Mouse (Mus musculus) intestine, embryonic 15.5 days (tissue): ENCODE results near the gene Krtap26-1. TPM values are rescaled to one million over a fixed set of nuclear protein-coding genes. Genes with fewer than 3 reads are reported as not detected.

Experiments
- ATAC-seq: fragments of 200-750 bp; cut with Nextera tagmentation; 2 replicates; pipeline ENCODE4 v1.8.0; 2017; ENCODE audit warnings: moderate TSS enrichment, moderate library complexity
- H3K27ac ChIP-seq: fragments of 300-500 bp; sonication (generic); 2 replicates; pipeline ENCODE4 v1.5.1; 2015; ENCODE audit warnings: mild to moderate bottlenecking, inconsistent platforms
- H3K27me3 ChIP-seq: fragments of 300-500 bp; sonication (generic); replicated peaks from 2 replicates; pipeline ENCODE4 v1.6.1; 2015; ENCODE audit warnings: inconsistent platforms
- H3K36me3 ChIP-seq: fragments of 300-500 bp; sonication (generic); 2 replicates; pipeline ENCODE4 v1.6.1; 2015; ENCODE audit warnings: inconsistent platforms
- H3K4me1 ChIP-seq: fragments of 300-500 bp; sonication (generic); replicated peaks from 2 replicates; pipeline ENCODE4 v1.6.1; 2015; ENCODE audit warnings: inconsistent platforms
- H3K4me2 ChIP-seq: fragments of 300-500 bp; sonication (generic); replicated peaks from 2 replicates; pipeline ENCODE4 v1.6.1; 2015; ENCODE audit warnings: mild to moderate bottlenecking, inconsistent platforms
- H3K4me3 ChIP-seq: fragments of 300-500 bp; sonication (generic); replicated peaks from 2 replicates; pipeline ENCODE4 v1.5.1; 2015; ENCODE audit warnings: inconsistent platforms
- H3K9ac ChIP-seq: fragments of 300-500 bp; sonication (generic); 2 replicates; pipeline ENCODE4 v1.6.1; 2015; ENCODE audit warnings: inconsistent platforms
- H3K9me3 ChIP-seq: fragments of 300-500 bp; sonication (generic); 2 replicates; pipeline ENCODE4 v1.6.1; 2016; ENCODE audit warnings: inconsistent platforms
- WGBS: fragments of 180-500 bp; shearing (Covaris S2); methylation state at CpG from one replicate; pipeline ENCODE4 v1.1.7; 2015; 5-methylcytosine and 5-hydroxymethylcytosine counted together
- polyA plus RNA-seq: library from polyadenylated mRNA; unstranded; fragments of >200 nt; fragmentation: Nextera tagmentation; extraction: Ambion mirVana; gene quantifications from 2 replicates; pipeline ENCODE4 v1.2.1, GENCODE M21; 2015

Krtap26-1 gene
- not detected in 2 replicates for polyA plus RNA-seq

DNA sequence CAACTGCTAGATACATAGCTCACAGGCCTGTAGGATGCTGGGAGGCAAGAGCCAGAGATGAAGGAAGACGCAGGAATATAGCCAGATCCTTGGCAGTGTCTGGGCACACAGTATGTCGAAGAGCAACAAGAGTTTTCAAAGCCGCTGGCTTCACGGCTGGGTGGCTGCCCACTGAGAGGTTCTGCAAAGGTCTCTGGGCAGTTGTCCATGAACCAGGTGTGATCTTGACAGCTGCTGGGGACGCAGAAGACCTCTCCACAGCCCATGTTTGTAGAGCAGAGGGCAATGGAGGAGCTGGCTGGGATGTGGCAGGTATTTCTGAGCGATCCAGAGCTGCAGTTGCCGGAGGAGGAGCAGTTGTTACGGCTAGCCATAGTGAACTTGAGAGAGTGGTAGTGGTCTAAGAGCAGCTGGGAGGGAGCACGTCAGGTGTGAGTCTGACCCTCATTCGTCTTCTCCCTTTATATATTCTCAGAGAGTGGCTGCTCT is at the start of gene Krtap26-1:
Krtap26-1 (minus strand) TSS at position 439 of the 489 bp plus-strand sequence.
- Histone ChIP-seq H3K27ac (peak within 1 kb of the TSS; percentile 62), H3K9me3 (no peaks in the 10 kb centered on the region), H3K36me3 (no peaks in the 10 kb centered on the region), H3K27me3 (no peaks in the 10 kb centered on the region), H3K9ac (no peak within 1 kb of the TSS), H3K4me2 (0 out of 2 replicates have a peak within 1 kb of the TSS, but pooled peaks have one; percentile 1), H3K4me1 (no peaks in the 10 kb centered on the region), H3K4me3 (no peak within 1 kb of the TSS)
- 80% methylated on average over 10 of the region's 10 CpGs for WGBS
- no peak for ATAC-seq

DNA sequence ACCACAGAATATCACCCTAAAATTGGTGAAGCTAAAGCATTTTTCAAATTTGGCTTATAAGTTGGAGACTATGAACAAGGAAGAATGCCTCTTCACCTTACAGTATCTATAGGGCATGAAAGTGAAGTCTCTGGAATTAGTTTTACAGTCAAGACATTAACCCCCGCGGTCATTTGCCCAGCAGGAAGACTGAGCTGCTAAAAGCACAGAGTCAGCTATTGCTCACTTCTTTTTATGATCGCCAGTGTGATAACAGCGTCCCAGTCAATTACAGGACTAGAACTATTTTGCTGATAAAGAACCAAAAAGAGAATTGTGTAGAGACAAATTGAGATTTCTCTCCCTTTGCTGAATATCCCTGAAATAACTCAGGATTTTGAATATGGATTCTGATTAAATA is 48.7 kb upstream of the Krtap26-1 start:
- no peak overlapping the region for H3K4me2 ChIP-seq
- no peaks in the 10 kb centered on the region for H3K4me1 ChIP-seq
- H3K9me3 ChIP-seq, result no peaks in the 10 kb centered on the region
- no peaks in the 10 kb centered on the region for H3K36me3 ChIP-seq
- 73% methylated on average over 4 of the region's 4 CpGs for WGBS
- H3K27ac ChIP-seq, result no peak overlapping the region
- H3K9ac ChIP-seq, result no peak overlapping the region
- H3K4me3 ChIP-seq, result no peak overlapping the region
- 0 out of 2 replicates have a peak, but pooled peaks have one; percentile 58 for ATAC-seq
- H3K27me3 ChIP-seq, result no peaks in the 10 kb centered on the region

DNA sequence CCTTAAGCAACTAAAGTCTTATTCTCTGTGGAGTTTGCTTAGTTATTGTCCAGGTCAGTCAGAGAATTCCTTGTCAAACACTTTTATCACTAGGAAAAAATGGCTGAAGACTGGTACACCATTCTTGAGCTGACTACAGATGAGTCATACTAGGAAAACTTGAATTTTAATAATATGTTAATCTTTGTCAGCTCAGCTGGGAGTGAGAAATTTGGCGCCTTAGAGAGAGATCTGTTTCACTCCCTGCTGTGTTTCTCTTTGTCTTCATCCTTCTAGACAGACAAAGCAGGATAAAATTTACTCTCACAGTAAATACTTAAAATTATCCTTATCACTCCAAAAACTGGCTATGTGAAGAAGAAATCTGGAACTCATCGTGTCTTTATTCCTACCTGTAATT is 33.7 kb upstream of the Krtap26-1 start:
- Histone ChIP-seq H3K36me3 (no peaks in the 10 kb centered on the region), H3K4me1 (no peaks in the 10 kb centered on the region), H3K27ac (no peak overlapping the region), H3K4me3 (no peak overlapping the region), H3K9ac (no peak overlapping the region), H3K9me3 (no peaks in the 10 kb centered on the region), H3K27me3 (no peaks in the 10 kb centered on the region), H3K4me2 (no peak overlapping the region)
- ATAC-seq, result no peak
- 66% methylated on average over 2 of the region's 2 CpGs for WGBS

DNA sequence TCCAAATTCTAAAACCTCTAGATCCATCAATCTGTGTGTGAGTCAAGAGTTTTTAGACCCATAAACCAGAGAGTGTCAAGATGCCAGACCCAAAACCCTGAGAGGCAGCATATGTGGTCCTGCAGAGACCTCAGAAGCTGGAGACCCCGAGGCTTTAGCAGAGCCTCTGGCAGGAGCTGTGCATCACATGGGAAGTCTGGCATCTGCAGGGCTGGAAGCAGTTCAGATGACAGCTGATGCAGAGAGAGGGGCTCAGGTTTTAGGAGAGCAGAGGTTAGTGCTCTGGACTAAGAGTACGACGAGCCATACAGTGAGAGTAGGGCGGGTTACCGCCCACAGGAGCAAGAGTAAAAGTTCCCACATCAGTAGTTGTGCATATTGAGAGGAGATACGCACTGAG is 31.5 kb upstream of the Krtap26-1 start:
- Histone ChIP-seq H3K27me3 (no peaks in the 10 kb centered on the region), H3K27ac (no peak overlapping the region), H3K9ac (no peak overlapping the region), H3K9me3 (no peaks in the 10 kb centered on the region), H3K4me1 (no peaks in the 10 kb centered on the region), H3K4me3 (no peak overlapping the region), H3K4me2 (no peak overlapping the region), H3K36me3 (no peaks in the 10 kb centered on the region)
- WGBS, result 75% methylated on average over 6 of the region's 6 CpGs
- no peak for ATAC-seq

DNA sequence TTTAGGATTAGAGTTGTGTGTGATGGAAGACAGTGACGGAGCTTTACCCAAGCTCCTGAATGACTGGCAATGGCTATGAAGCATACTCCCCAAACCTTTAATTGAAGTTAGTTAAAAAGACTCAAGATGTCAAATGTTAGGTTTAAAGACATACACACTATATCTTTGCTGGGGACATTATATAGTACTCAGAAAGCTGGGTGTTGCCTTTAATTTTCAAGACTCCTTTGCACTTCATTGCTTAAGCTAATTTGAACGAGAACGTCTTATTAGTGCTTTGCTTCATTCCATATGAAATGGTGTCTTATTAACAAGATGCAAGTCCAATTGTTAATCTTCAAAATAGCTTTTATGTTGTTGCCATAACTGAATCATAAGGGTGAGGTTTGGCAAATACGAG is 24.0 kb upstream of the Krtap26-1 start, which contains the start of gene Krtap27-1:
Krtap27-1 (minus strand) TSS at position 101 of the 400 bp plus-strand sequence.
- no peak for ATAC-seq
- 94% methylated on average over 4 of the region's 4 CpGs for WGBS

DNA sequence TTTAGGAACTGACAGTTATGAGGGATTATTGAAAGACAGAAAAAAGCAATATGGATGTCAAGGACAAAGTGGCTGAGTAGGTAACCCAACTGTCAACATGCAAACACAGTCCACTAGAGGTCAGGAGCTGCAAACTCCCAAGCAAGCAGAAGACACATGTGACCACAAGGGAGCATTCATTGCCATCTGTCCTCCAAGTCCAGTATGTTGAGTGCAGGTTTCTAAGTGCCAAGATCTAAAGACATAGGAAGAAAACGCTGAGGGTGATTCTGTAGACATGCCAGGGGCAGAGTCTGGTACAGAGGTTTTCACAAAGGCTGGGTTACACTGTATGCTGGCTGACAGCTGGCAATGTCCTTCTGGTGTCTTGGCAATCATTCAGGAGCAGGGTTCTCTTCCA is 9.8 kb upstream of the Krtap26-1 start:
- peak; percentile 66; the same call in 1 of the 2 replicates for ATAC-seq
- no peak overlapping the region for H3K27ac ChIP-seq
- H3K9ac ChIP-seq, result no peak overlapping the region
- H3K4me3 ChIP-seq, result no peak overlapping the region
- H3K9me3 ChIP-seq, result no peaks in the 10 kb centered on the region
- no peaks in the 10 kb centered on the region for H3K36me3 ChIP-seq
- WGBS, result 48% methylated on average over 1 of the region's 1 CpGs
- H3K4me1 ChIP-seq, result no peaks in the 10 kb centered on the region
- no peak overlapping the region for H3K4me2 ChIP-seq
- H3K27me3 ChIP-seq, result no peaks in the 10 kb centered on the region

More for the DNA sequence above, 24.0 kb upstream of the Krtap26-1 start, which contains the start of gene Krtap27-1:
- Histone ChIP-seq H3K9ac (no peak within 1 kb of the TSS), H3K27ac (no peak within 1 kb of the TSS), H3K4me3 (no peak within 1 kb of the TSS), H3K9me3 (no peaks in the 10 kb centered on the region), H3K4me2 (no peak within 1 kb of the TSS), H3K27me3 (no peaks in the 10 kb centered on the region), H3K36me3 (no peaks in the 10 kb centered on the region), H3K4me1 (no peaks in the 10 kb centered on the region)

DNA sequence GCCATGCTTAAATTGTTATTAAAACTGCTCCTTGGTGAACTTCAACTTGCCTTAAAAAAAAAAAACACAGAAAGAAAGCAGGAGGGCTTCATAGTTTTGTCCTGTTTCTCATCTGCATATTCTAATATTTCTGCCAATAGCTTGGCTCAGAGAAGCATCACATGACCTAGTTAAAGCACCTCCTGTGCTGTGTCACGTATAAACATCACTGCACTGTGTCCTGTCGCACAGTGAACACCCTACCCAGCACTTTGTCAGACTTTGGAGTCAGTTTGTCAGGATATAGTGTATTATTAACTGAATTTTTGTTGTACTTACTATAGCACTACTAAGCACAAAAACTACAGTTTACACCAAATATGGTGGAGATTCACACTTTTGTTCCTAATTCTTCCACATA is 4.4 kb upstream of the Krtap26-1 start:
- no peak for ATAC-seq
- 57% methylated on average over 2 of the region's 2 CpGs for WGBS
- H3K27me3 ChIP-seq, result no peaks in the 10 kb centered on the region

DNA sequence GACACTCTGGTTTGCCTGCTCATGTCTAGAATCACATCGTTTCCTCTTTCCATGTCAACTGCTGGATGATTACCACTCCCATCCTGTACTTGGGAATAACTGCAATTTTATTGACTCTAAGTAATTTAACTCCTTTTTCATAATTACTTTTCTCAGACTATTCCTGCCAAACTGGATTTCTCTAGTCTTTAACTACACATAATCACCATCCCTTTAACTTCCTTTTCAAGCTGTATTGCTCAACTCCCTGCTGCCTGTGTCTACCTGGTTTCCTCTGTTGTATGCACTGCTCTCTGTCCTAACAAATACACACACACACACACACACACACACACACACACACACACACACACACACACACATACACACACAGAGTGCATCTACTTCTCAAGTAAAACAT is 3.5 kb upstream of the Krtap26-1 start:
- H3K9me3 ChIP-seq, result no peaks in the 10 kb centered on the region
- WGBS, result 57% methylated on average over 1 of the region's 1 CpGs
- H3K4me2 ChIP-seq, result no peak overlapping the region
- H3K4me1 ChIP-seq, result no peaks in the 10 kb centered on the region
- H3K9ac ChIP-seq, result no peak overlapping the region
- ATAC-seq, result peak; percentile 80
- H3K27me3 ChIP-seq, result no peaks in the 10 kb centered on the region
- H3K4me3 ChIP-seq, result no peak overlapping the region
- no peak overlapping the region for H3K27ac ChIP-seq
- H3K36me3 ChIP-seq, result no peaks in the 10 kb centered on the region

More for the DNA sequence above, 4.4 kb upstream of the Krtap26-1 start:
- Histone ChIP-seq H3K4me3 (no peak overlapping the region), H3K9ac (no peak overlapping the region), H3K4me1 (no peaks in the 10 kb centered on the region), H3K4me2 (no peak overlapping the region), H3K9me3 (no peaks in the 10 kb centered on the region), H3K27ac (no peak overlapping the region), H3K36me3 (no peaks in the 10 kb centered on the region)

DNA sequence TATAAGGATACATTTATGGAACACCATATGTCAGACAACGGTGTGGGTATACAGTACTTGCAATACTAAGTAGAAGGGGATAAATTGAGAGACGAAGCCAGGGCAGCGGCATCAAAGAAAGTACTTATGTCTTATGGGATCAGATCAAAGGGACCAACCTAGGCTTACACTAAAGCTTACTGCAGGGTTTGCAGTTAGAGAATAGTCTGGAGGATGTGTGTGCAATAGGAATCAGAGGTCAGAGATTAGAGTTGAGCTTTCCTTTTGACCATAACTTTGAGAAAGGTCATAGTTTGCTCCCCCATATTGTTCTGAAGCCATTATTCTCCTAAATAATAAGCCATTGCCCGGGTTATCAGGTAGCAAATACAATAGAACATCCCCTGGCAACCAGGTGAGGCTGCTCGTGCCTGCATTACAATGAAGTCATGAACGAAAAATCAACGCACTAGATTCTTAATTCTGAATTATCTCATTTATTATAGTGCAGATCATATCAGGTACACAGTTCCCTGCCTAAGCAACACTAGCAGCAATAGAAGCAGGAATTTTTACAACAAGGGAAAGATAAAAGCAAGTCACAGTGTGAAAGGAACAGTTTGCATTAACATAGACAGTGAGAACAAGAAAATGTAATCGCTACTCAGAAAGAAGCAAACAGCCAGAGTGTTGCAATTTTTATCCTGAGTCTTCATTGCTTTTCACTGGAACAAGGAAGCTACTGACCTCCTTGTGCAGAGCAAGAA is 1.1 kb downstream of the Krtap26-1 start:
- Histone ChIP-seq H3K27ac (peak overlapping the region; percentile 62; the same call in 1 of the 2 replicates), H3K36me3 (no peaks in the 10 kb centered on the region)

DNA sequence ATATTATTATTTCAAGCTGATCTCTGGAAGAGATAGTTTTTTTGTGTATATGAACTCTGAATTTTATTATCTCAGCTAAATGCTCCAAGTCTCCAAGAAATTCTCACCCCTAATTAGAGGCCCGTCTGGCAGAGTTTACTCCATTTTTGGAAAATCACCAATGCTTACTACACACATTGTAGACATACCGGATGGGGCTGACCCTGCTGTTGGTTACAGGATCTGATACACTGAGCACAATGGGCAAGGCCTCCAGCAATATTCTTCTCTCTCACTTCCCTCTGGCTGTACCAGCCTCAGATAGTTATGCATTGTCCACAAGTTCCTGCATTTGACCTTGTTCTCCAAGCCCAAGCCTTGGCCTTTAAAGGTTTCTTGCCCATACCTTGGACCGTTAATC is 7.5 kb downstream of the Krtap26-1 start:
- ATAC-seq, result no peak
- Histone ChIP-seq H3K4me3 (no peak overlapping the region), H3K27me3 (no peaks in the 10 kb centered on the region), H3K9ac (no peak overlapping the region), H3K4me1 (no peaks in the 10 kb centered on the region), H3K4me2 (no peak overlapping the region), H3K9me3 (no peaks in the 10 kb centered on the region), H3K27ac (no peak overlapping the region), H3K36me3 (no peaks in the 10 kb centered on the region)
- WGBS, result 87% methylated on average over 3 of the region's 3 CpGs

More for the DNA sequence above, 1.1 kb downstream of the Krtap26-1 start:
- Histone ChIP-seq H3K9ac (no peak overlapping the region), H3K4me2 (0 out of 2 replicates have a peak overlapping the region, but pooled peaks have one; percentile 1), H3K4me1 (no peaks in the 10 kb centered on the region), H3K4me3 (no peak overlapping the region), H3K9me3 (no peaks in the 10 kb centered on the region), H3K27me3 (no peaks in the 10 kb centered on the region)
- 68% methylated on average over 8 of the region's 8 CpGs for WGBS
- ATAC-seq, result peak; percentile 83

DNA sequence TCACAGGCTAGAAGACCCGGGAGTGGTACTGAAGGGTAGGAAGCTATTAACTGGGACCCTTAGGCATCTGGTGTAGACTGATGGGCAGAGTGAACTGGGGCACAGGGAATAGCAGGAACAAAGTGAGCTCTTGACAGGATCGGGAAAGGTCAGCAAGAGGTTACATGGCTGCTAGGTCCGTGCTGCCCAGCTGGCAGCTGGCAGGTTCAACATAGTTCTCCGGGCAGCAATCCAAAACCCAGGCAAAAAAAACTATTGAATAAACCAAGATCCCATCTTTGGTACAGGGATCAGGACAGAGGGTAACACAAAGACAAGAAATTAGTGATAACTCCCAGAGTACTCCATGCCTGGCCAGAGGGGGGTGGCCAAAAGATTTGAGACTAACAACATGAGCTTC is 12.5 kb downstream of the Krtap26-1 start:
- Histone ChIP-seq H3K4me3 (no peak overlapping the region), H3K4me2 (no peak overlapping the region), H3K27me3 (no peaks in the 10 kb centered on the region), H3K27ac (no peak overlapping the region), H3K4me1 (no peaks in the 10 kb centered on the region), H3K9me3 (no peaks in the 10 kb centered on the region), H3K9ac (no peak overlapping the region), H3K36me3 (no peaks in the 10 kb centered on the region)
- WGBS, result 52% methylated on average over 4 of the region's 4 CpGs
- no peak for ATAC-seq

DNA sequence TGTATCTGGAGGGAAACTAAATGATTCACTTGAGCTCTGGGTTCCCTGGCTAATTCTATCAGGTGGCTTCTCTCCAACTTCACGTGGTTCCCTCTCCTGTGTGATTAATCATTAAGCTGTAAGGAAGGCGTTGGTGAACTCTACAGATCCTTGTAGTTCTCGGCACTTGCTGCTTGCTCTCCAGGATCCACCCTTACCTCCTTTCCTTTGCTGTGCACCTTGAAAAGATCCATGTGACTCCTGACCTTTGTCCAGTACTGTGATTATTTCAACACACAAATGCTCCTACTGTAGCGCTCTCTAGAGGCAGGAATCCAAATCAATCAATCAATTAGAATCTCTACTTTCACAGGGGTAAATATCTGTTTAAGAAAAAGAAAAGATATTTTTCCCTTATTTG is 16.1 kb downstream of the Krtap26-1 start:
- no peak overlapping the region for H3K4me2 ChIP-seq
- H3K36me3 ChIP-seq, result no peaks in the 10 kb centered on the region
- peak; percentile 97 for ATAC-seq
- H3K4me1 ChIP-seq, result no peaks in the 10 kb centered on the region
- H3K9ac ChIP-seq, result no peak overlapping the region
- peak overlapping the region; percentile 36; the same call in 1 of the 2 replicates for H3K27ac ChIP-seq
- H3K27me3 ChIP-seq, result no peaks in the 10 kb centered on the region
- 34% methylated on average over 4 of the region's 4 CpGs for WGBS
- no peak overlapping the region for H3K4me3 ChIP-seq
- H3K9me3 ChIP-seq, result no peaks in the 10 kb centered on the region

DNA sequence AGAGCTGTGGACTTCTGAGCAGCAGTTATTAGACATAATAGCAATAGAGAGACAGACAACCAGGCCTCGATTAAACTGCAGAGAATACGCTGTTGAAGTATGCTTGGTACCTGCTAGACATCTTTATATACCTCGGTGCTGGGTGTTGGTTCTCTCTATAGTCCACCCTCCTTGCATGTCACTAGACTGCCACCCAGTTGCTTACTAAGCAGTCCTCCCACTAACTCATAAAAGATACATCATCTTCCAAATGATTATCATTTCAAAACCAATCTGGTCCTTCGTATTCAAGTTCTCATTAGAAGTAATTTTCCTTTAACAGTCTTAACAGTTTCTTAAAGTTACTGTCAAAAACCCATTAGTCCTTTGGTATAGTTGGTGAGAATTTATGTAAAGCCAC is 20.0 kb downstream of the Krtap26-1 start, which contains the start of gene 2310079G19Rik:
2310079G19Rik (minus strand) TSS at position 101 of the 400 bp plus-strand sequence.
- no peaks in the 10 kb centered on the region for H3K27me3 ChIP-seq
- WGBS, result 93% methylated on average over 4 of the region's 4 CpGs
- no peak within 1 kb of the TSS for H3K27ac ChIP-seq
- no peaks in the 10 kb centered on the region for H3K4me1 ChIP-seq
- no peak for ATAC-seq
- no peaks in the 10 kb centered on the region for H3K9me3 ChIP-seq
- no peak within 1 kb of the TSS for H3K4me2 ChIP-seq
- H3K4me3 ChIP-seq, result no peak within 1 kb of the TSS
- no peaks in the 10 kb centered on the region for H3K36me3 ChIP-seq
- H3K9ac ChIP-seq, result no peak within 1 kb of the TSS
